Mouse (Mus musculus) megakaryocyte, embryonic 14.5 days (primary cell): ENCODE results near the gene Zdhhc1. TPM values are rescaled to one million over a fixed set of nuclear protein-coding genes. Genes with fewer than 3 reads are reported as not detected.
A peak's percentile ranks its signal among the peaks of the same experiment; 100 is the strongest.

ENCODE experiments used
- H3K27me3 ChIP-seq: replicated peaks from 2 replicates; pipeline ENCODE3; 2012; ENCODE audit warnings: inconsistent platforms
- H3K36me3 ChIP-seq: replicated peaks from 2 replicates; pipeline ENCODE3; 2012; ENCODE audit warnings: low read length, inconsistent platforms, mixed read lengths
- H3K4me1 ChIP-seq: 2 replicates; pipeline ENCODE4 v1.6.1; 2012; ENCODE audit warnings: inconsistent platforms
- H3K4me3 ChIP-seq: replicated peaks from 2 replicates; pipeline ENCODE3; 2012; ENCODE audit warnings: moderate library complexity, mild to moderate bottlenecking, inconsistent platforms
- H3K9me3 ChIP-seq: 2 replicates; pipeline ENCODE4 v1.6.1; 2012; ENCODE audit warnings: inconsistent platforms
- FLI1 ChIP-seq: IDR thresholded peaks from 2 replicates; pipeline ENCODE4 v1.6.1; 2012; ENCODE audit warnings: low read length, inconsistent platforms, mixed read lengths
- GATA1 ChIP-seq: IDR thresholded peaks from 3 replicates; pipeline ENCODE4 v1.6.1; 2012; ENCODE audit warnings: mixed read lengths, low read length, inconsistent platforms, borderline replicate concordance
- polyA plus RNA-seq: library from polyadenylated mRNA; stranded (reverse); fragments of >175 nt; gene quantifications from 2 replicates; pipeline ENCODE4 v1.2.3, GENCODE M21; 2012; ENCODE audit warnings: low replicate concordance; ENCODE audit not compliant: insufficient read depth

Zdhhc1 gene
- polyA plus RNA-seq, 1 experiment, result 9.0 TPM

DNA sequence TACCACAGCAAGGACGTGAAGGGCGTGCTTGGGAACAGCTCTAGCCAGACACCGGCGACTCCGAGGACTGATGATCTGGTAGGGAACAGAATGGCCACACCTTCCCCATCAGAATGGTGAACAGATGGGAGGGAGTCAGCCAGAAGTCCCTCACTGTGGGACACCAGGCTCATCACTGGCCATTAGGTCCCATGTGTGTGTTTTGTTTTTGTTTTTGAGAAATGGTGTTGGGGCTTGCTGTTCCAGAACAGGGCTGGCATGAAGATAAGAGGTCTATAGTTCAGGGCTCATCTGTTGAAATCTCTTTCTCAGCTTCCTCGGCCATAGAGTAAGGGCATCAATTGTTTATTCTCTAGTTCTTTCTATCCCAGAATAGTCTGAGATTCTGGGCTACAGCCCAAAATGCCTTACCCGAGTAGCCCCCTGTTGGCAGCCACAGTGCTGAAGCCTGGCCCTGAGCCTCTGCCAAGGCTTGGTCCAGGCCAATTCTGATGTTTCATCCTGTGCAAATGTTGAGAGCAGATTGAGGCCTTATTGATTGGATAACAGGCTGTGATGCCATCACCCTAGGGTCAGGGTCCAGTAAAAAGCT lies 29.9 kb downstream of the Zdhhc1 start:
- Histone ChIP-seq H3K36me3 (no peaks in the 10 kb centered on the region), H3K4me3 (no peak overlapping the region), H3K9me3 (no peaks in the 10 kb centered on the region), H3K27me3 (peaks cover 84% of the 10 kb centered on the region), H3K4me1 (peaks cover 20% of the 10 kb centered on the region)
- no peak for TF ChIP-seq GATA1
- TF ChIP-seq FLI1, result no peak

DNA sequence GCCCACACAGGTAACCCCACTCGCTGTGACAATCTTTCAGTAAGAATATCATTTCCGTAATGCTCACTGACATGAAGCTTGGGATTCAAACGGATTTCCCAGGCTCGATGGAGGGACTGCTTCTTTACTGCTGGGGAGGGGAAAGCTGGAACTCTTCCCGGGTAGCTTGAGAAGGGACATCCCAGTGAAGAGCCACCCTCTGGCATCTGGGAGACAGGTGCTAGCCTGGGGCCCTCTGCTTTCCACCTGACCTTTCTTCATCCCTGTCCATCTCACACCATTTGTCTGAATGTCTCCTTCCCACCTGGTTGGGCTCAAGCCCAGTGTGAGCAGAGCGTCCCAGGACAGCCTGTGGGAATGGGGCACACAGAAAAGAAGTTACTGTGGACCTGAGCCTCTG lies 30.5 kb downstream of the Zdhhc1 start:
- Histone ChIP-seq H3K36me3 (no peaks in the 10 kb centered on the region), H3K4me3 (no peak overlapping the region), H3K27me3 (peaks cover 86% of the 10 kb centered on the region), H3K9me3 (no peaks in the 10 kb centered on the region), H3K4me1 (peaks cover 15% of the 10 kb centered on the region)
- TF ChIP-seq GATA1, result no peak

DNA sequence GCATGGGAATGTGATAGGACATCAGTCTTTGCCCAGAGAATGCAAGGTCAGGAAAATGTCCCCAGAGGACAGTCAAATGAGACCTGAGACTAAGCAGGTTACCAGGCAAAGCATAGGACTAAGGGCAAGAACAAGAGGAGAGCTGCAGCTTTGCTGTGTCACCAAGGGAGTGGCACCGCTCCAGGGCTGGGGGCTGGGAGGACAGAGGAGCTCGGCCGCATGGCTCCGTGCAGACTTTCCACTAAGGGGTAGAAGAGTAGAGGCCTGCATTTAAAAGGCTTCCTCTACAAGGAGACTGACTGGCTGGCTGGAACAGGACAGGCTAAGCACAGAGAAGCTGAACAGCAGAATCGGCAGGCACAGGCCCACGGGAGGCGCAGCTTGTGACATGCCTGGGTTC lies 32.1 kb downstream of the Zdhhc1 start:
- no peaks in the 10 kb centered on the region for H3K9me3 ChIP-seq
- H3K4me3 ChIP-seq, result no peak overlapping the region
- H3K36me3 ChIP-seq, result no peaks in the 10 kb centered on the region
- H3K4me1 ChIP-seq, result peaks cover 7% of the 10 kb centered on the region; the same call in 1 of the 2 replicates
- peaks cover 78% of the 10 kb centered on the region for H3K27me3 ChIP-seq
- TF ChIP-seq FLI1 (no peak), GATA1 (no peak)

DNA sequence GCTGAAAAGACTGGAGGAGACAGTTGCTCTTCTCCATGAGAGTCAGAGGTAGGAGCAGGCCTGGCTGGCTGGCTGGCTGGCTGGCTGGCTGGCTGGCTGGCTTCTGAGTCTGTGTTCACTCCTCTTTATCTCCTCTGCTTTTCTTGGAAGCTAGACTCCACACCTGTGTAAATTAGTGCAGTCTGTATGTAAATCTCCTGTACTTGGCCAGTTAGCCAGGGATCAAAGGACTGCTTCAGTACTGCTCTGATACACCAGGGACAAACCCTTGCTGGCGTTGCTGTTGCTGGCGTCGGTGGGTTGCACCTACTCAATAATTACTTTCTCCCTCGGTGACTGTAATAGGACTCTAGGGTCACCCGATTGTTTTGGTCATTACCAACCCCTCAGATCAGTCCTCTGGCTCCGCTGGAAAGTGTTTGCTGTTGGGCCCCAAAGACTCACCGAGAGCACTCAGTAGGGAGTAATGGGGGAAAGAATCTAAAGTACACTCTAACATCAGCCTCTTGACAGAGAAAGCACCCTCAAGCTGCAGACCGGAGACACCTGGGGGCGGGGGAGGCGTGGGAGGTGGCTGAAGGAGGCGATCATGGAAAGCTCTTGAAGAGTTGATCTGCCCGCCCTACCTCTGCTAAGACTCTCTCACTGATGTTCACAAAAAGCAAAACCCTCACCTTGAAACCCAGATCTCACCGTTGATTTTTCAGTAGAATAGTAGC lies 35.5 kb downstream of the Zdhhc1 start:
- peaks cover 7% of the 10 kb centered on the region; the same call in 1 of the 2 replicates for H3K4me1 ChIP-seq
- no peaks in the 10 kb centered on the region for H3K9me3 ChIP-seq
- no peak overlapping the region for H3K4me3 ChIP-seq
- peaks cover 58% of the 10 kb centered on the region for H3K27me3 ChIP-seq
- H3K36me3 ChIP-seq, result no peaks in the 10 kb centered on the region
- TF ChIP-seq FLI1 (no peak), GATA1 (no peak)

DNA sequence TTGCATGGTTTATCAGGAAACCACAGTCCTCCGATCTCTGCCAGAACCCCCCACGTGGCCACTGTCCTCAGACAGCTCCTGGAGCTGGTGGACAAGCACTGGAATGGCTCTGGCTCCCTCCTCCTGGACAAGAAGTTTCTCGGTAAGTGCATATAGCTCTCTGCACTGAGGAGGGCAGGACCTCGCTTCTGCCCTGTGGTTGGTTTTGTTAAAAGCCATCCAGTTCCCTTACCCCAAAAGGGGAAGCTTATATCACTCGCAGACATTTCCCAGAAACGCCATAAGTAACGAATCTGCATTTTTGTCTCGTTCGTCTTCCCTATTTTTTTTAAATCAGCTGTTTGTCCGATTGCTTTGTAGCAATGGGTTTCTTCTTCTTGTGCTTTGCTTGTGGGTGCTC lies 41.5 kb downstream of the Zdhhc1 start:
- Histone ChIP-seq H3K9me3 (no peaks in the 10 kb centered on the region), H3K4me1 (peaks cover 25% of the 10 kb centered on the region), H3K27me3 (peaks cover 23% of the 10 kb centered on the region), H3K36me3 (no peaks in the 10 kb centered on the region), H3K4me3 (peak overlapping the region; percentile 88)
- no peak for TF ChIP-seq GATA1
- TF ChIP-seq FLI1, result no peak

DNA sequence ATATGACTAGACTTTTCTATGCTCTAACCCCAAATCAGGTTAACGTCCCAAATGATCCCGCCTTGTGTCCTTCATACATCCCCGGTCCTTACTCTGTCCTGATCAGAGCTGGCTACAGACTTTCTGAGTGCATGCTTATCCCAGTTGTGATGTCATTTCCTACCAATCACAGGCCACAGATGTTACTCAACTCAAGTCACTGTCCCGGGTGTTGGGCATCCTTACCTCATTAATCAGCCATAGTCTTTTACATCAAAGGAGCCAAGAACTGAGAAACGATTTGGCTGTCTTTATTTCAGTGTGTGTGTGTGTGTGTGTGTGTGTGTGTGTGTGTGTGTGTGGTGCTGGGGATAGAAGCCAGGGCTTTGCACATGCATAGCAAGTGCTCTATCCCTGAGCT lies 42.6 kb downstream of the Zdhhc1 start:
- Histone ChIP-seq H3K9me3 (no peaks in the 10 kb centered on the region), H3K27me3 (peaks cover 28% of the 10 kb centered on the region), H3K36me3 (no peaks in the 10 kb centered on the region), H3K4me3 (no peak overlapping the region), H3K4me1 (peaks cover 25% of the 10 kb centered on the region)
- TF ChIP-seq GATA1 (no peak), FLI1 (no peak)

GRCm38 (mm10) chr8:105453296-105453695 lies 43.4 kb downstream of the Zdhhc1 start:
- Histone ChIP-seq H3K36me3 (no peaks in the 10 kb centered on the region), H3K9me3 (no peaks in the 10 kb centered on the region), H3K27me3 (peaks cover 32% of the 10 kb centered on the region), H3K4me3 (peak overlapping the region; percentile 9), H3K4me1 (peaks cover 28% of the 10 kb centered on the region)
- TF ChIP-seq GATA1 (no peak), FLI1 (no peak)

GRCm38 (mm10) chr8:105451903-105452603 lies 44.6 kb downstream of the Zdhhc1 start:
- H3K4me1 ChIP-seq, result peaks cover 30% of the 10 kb centered on the region
- H3K36me3 ChIP-seq, result no peaks in the 10 kb centered on the region
- TF ChIP-seq FLI1, result no peak
- no peak for TF ChIP-seq GATA1
- H3K4me3 ChIP-seq, result no peak overlapping the region
- peaks cover 29% of the 10 kb centered on the region for H3K27me3 ChIP-seq
- H3K9me3 ChIP-seq, result no peaks in the 10 kb centered on the region

- Histone ChIP-seq H3K36me3 (no peaks in the 10 kb centered on the region), H3K4me3 (no peak overlapping the region), H3K4me1 (peaks cover 31% of the 10 kb centered on the region), H3K9me3 (no peaks in the 10 kb centered on the region), H3K27me3 (peaks cover 29% of the 10 kb centered on the region)
- no peak for TF ChIP-seq GATA1
Observed at GRCm38 (mm10) chr8:105450977-105451376, 45.7 kb downstream of the Zdhhc1 start.

DNA sequence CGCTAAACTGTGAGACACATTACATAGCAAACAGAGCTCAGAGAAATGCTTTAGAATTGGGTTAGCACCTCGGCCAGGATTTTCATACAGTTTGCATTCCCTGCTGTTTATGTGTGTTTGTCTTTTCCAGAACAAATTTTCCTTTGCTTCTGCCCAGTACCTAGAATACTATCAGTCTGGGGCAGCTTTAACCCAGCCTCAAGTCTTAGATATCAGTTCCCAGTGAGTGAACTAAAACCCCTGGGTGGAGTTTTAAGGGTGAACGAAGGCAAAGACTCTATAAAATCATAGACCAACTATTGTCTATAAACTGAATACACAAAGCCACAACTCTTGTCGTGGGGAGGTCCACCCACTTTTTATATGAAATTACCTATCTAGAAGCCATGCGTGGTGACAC lies 48.1 kb downstream of the Zdhhc1 start:
- Histone ChIP-seq H3K9me3 (no peaks in the 10 kb centered on the region), H3K4me3 (no peak overlapping the region), H3K36me3 (no peaks in the 10 kb centered on the region), H3K27me3 (peaks cover 43% of the 10 kb centered on the region), H3K4me1 (peaks cover 19% of the 10 kb centered on the region)
- no peak for TF ChIP-seq GATA1
- no peak for TF ChIP-seq FLI1

- Histone ChIP-seq H3K9me3 (no peaks in the 10 kb centered on the region), H3K27me3 (peaks cover 46% of the 10 kb centered on the region), H3K4me3 (no peak overlapping the region), H3K36me3 (no peaks in the 10 kb centered on the region), H3K4me1 (peaks cover 15% of the 10 kb centered on the region)
- TF ChIP-seq GATA1 (no peak), FLI1 (no peak)
Observed at GRCm38 (mm10) chr8:105448188-105448587, 48.5 kb downstream of the Zdhhc1 start.
